Mouse (Mus musculus): ENCODE results near the gene Rarb.

GRCm38 (mm10) chr14:16432550-16432949 lies 386.4 kb downstream of the Rarb start:
- TF ChIP-seq CTCF (IDR thresholded peaks at IDR 0.05; ENCODE audit: extremely low read depth, insufficient read depth, insufficient read length, insufficient replicate concordance) (no peak), POLR2A (IDR thresholded peaks at IDR 0.05; ENCODE audit: low read depth, low read length) (no peak)

Measured in spleen, adult 2 months (tissue).